Mouse (Mus musculus): ENCODE data around the gene Iqck. TPM values are rescaled to one million over a fixed set of nuclear protein-coding genes. Genes with fewer than 3 reads are reported as not detected.

Gene Iqck
- total RNA-seq, 1 experiment from 2014 or later: 2.4 TPM

GRCm38 (mm10) chr7:118849543-118850250, 5.9 kb upstream of the Iqck start:
- ATAC-seq (replicated peaks; ENCODE audit: low read depth, poor library complexity, severe bottlenecking): no peak

GRCm38 (mm10) chr7:118850676-118851290, 4.8 kb upstream of the Iqck start:
- no peak for ATAC-seq (replicated peaks; ENCODE audit: low read depth, poor library complexity, severe bottlenecking)

- peak; percentile 39 for ATAC-seq (replicated peaks; ENCODE audit: low read depth, poor library complexity, severe bottlenecking)
These were observed 4.0 kb upstream of the Iqck start for GRCm38 (mm10) chr7:118851571-118851970.

GRCm38 (mm10) chr7:118852611-118853010, 2.9 kb upstream of the Iqck start:
- no peak for ATAC-seq (replicated peaks; ENCODE audit: low read depth, poor library complexity, severe bottlenecking)

GRCm38 (mm10) chr7:118854606-118855005, 946 bp upstream of the Iqck start:
- no peak for ATAC-seq (replicated peaks; ENCODE audit: low read depth, poor library complexity, severe bottlenecking)

- peak; percentile 27 for ATAC-seq (replicated peaks; ENCODE audit: low read depth, poor library complexity, severe bottlenecking)
These were observed 339 bp downstream of the Iqck start, which contains the start of gene Knop1 for GRCm38 (mm10) chr7:118855877-118856304. Gene Knop1, minus strand, starts transcription at chr7:118856254.

GRCm38 (mm10) chr7:118858640-118859039, 3.1 kb downstream of the Iqck start:
- ATAC-seq (replicated peaks; ENCODE audit: low read depth, poor library complexity, severe bottlenecking): no peak

- 0 out of 2 replicates have a peak, but pooled peaks have one; percentile 39 for ATAC-seq (replicated peaks; ENCODE audit: low read depth, poor library complexity, severe bottlenecking)
These were observed 9.8 kb downstream of the Iqck start for GRCm38 (mm10) chr7:118865362-118865761.

GRCm38 (mm10) chr7:118879466-118880029, 24.0 kb downstream of the Iqck start:
- ATAC-seq (replicated peaks; ENCODE audit: low read depth, poor library complexity, severe bottlenecking): no peak

GRCm38 (mm10) chr7:118883957-118884356, 28.4 kb downstream of the Iqck start:
- ATAC-seq (replicated peaks; ENCODE audit: low read depth, poor library complexity, severe bottlenecking): no peak

- no peak for ATAC-seq (replicated peaks; ENCODE audit: low read depth, poor library complexity, severe bottlenecking)
These were observed 29.4 kb downstream of the Iqck start for GRCm38 (mm10) chr7:118884969-118885368.

GRCm38 (mm10) chr7:118887303-118888055, 31.9 kb downstream of the Iqck start:
- ATAC-seq (replicated peaks; ENCODE audit: low read depth, poor library complexity, severe bottlenecking): no peak

GRCm38 (mm10) chr7:118889046-118889680, 33.6 kb downstream of the Iqck start:
- ATAC-seq (replicated peaks; ENCODE audit: low read depth, poor library complexity, severe bottlenecking): no peak

GRCm38 (mm10) chr7:118895469-118896450, 40.2 kb downstream of the Iqck start:
- peak; percentile 82 for ATAC-seq (replicated peaks; ENCODE audit: low read depth, poor library complexity, severe bottlenecking)

- ATAC-seq (replicated peaks; ENCODE audit: low read depth, poor library complexity, severe bottlenecking): no peak
These were observed 42.5 kb downstream of the Iqck start for GRCm38 (mm10) chr7:118898063-118898462.

GRCm38 (mm10) chr7:118900090-118900489, 44.5 kb downstream of the Iqck start:
- no peak for ATAC-seq (replicated peaks; ENCODE audit: low read depth, poor library complexity, severe bottlenecking)

GRCm38 (mm10) chr7:118902944-118903343, 47.4 kb downstream of the Iqck start:
- ATAC-seq (replicated peaks; ENCODE audit: low read depth, poor library complexity, severe bottlenecking): peak; percentile 48

- ATAC-seq (replicated peaks; ENCODE audit: low read depth, poor library complexity, severe bottlenecking): peak; percentile 33; the same call in 1 of the 2 replicates
These were observed 48.3 kb downstream of the Iqck start for GRCm38 (mm10) chr7:118903879-118904278.

GRCm38 (mm10) chr7:118904530-118904929, 49.0 kb downstream of the Iqck start:
- ATAC-seq (replicated peaks; ENCODE audit: low read depth, poor library complexity, severe bottlenecking): no peak
